Comparison of ENCODE assay signal across 17 mouse cellular contexts in the genomic region with DNA sequence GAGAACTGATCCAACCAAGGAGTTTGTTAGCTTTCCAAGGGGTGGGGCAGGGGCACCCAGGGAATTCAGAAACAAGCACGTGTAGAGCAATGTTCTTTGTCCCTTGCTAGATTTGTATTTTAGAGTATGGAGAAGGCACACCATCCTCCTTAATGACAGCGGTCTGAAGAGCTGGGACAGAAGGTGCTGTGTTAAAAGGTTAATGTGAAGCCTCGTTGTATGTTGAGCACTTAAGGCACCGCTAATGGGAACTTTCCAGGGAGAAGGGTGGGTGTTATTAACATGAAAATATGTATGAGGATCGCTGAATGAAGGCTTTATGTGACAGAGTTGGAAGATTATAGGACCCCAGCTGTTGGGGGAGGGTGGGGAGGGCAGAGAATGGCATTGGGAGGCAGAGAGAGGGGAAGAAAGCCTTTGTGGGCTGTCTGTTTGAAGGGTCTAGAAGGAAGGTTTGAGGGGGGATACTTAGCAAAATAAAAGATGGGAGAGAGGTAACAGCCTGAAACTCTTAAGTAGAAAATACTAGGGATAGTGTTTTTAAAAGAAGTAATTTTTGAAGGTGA.
DNase-seq lines count a peak whose midpoint lies in the region; ATAC-seq and TF ChIP-seq lines count a peak whose summit lies in the region.
"Had no signal": no experiment of that assay in that cellular context is flagged by ENCODE, and none has a peak within 500 bp of the region (broad histone marks: within the 10 kb centered on the region; RNA-seq: fewer than 3 reads in every experiment).

No protein-coding gene starts in this region.

- peak overlapping the region; percentile 46; the same call in 1 of the 2 replicates for H3K27ac ChIP-seq in forebrain, embryonic 12.5 days
- H3K27ac ChIP-seq in forebrain, embryonic 11.5 days (ENCODE audit: low read depth, low read length), result no peak overlapping the region
- H3K27ac ChIP-seq in hindbrain, embryonic 14.5 days, result 0 out of 2 replicates have a peak overlapping the region, but pooled peaks have one; percentile 9
- H3K27ac ChIP-seq in hindbrain, postnatal 0 days, result no peak overlapping the region
- H3K27ac ChIP-seq in midbrain, embryonic 13.5 days, result 0 out of 2 replicates have a peak overlapping the region, but pooled peaks have one; percentile 26
- H3K27ac ChIP-seq in midbrain, postnatal 0 days (ENCODE audit: low read depth, low read length), result no peak overlapping the region
- no peak overlapping the region for H3K27ac ChIP-seq in forebrain, embryonic 16.5 days (ENCODE audit: low read length)
- H3K27ac ChIP-seq: heart, embryonic 13.5 days; hindbrain, embryonic 12.5 days had no signal

- H3K36me3 ChIP-seq in forebrain, embryonic 12.5 days (replicated peaks), result no peaks in the 10 kb centered on the region
- H3K36me3 ChIP-seq in forebrain, embryonic 11.5 days (ENCODE audit: control insufficient read depth, insufficient read depth, low read length), result no peaks in the 10 kb centered on the region
- no peaks in the 10 kb centered on the region for H3K36me3 ChIP-seq in hindbrain, embryonic 14.5 days (replicated peaks; ENCODE audit: control insufficient read depth, insufficient read depth)
- H3K36me3 ChIP-seq in hindbrain, postnatal 0 days (ENCODE audit: insufficient read depth, low read length), result no peaks in the 10 kb centered on the region
- H3K36me3 ChIP-seq in midbrain, embryonic 13.5 days, result no peaks in the 10 kb centered on the region
- H3K36me3 ChIP-seq in midbrain, postnatal 0 days (ENCODE audit: insufficient read depth, low read length), result no peaks in the 10 kb centered on the region
- no peaks in the 10 kb centered on the region for H3K36me3 ChIP-seq in forebrain, embryonic 16.5 days (ENCODE audit: control insufficient read depth, insufficient read depth)
- H3K36me3 ChIP-seq: heart, embryonic 13.5 days; hindbrain, embryonic 12.5 days had no signal

- H3K4me2 ChIP-seq in forebrain, embryonic 12.5 days, result no peak overlapping the region
- H3K4me2 ChIP-seq in forebrain, embryonic 11.5 days (ENCODE audit: low read depth, low read length, severe bottlenecking), result no peak overlapping the region
- H3K4me2 ChIP-seq in hindbrain, embryonic 14.5 days (replicated peaks), result no peak overlapping the region
- no peak overlapping the region for H3K4me2 ChIP-seq in hindbrain, postnatal 0 days (ENCODE audit: low read depth, low read length)
- H3K4me2 ChIP-seq in midbrain, embryonic 13.5 days (replicated peaks), result no peak overlapping the region
- H3K4me2 ChIP-seq in midbrain, postnatal 0 days (ENCODE audit: low read depth, low read length, poor library complexity, severe bottlenecking), result no peak overlapping the region
- no peak overlapping the region for H3K4me2 ChIP-seq in forebrain, embryonic 16.5 days (ENCODE audit: low read length)
- H3K4me2 ChIP-seq: heart, embryonic 13.5 days; hindbrain, embryonic 12.5 days had no signal

- H3K27me3 ChIP-seq in forebrain, embryonic 12.5 days, result 0 out of 2 replicates have a peak, but pooled peaks cover 4% of the 10 kb centered on the region
- H3K27me3 ChIP-seq in forebrain, embryonic 11.5 days (ENCODE audit: control insufficient read depth, insufficient read depth, low read length), result no peaks in the 10 kb centered on the region
- H3K27me3 ChIP-seq in hindbrain, embryonic 14.5 days (ENCODE audit: control insufficient read depth, insufficient read depth, low read length), result no peaks in the 10 kb centered on the region
- no peaks in the 10 kb centered on the region for H3K27me3 ChIP-seq in hindbrain, postnatal 0 days (ENCODE audit: insufficient read depth, low read length)
- no peaks in the 10 kb centered on the region for H3K27me3 ChIP-seq in midbrain, embryonic 13.5 days
- no peaks in the 10 kb centered on the region for H3K27me3 ChIP-seq in midbrain, postnatal 0 days (ENCODE audit: insufficient read depth, low read length)
- peaks cover 2% of the 10 kb centered on the region; the same call in 1 of the 2 replicates for H3K27me3 ChIP-seq in forebrain, embryonic 16.5 days (replicated peaks; ENCODE audit: control insufficient read depth, insufficient read depth, low read length)
- H3K27me3 ChIP-seq: heart, embryonic 13.5 days; hindbrain, embryonic 12.5 days had no signal

- ATAC-seq in forebrain, embryonic 12.5 days (ENCODE audit: low FRiP score), result peak; percentile 51
- ATAC-seq in forebrain, embryonic 11.5 days (replicated peaks; ENCODE audit: low FRiP score), result no peak; the same call in 1 of the 2 replicates
- no peak for ATAC-seq in hindbrain, embryonic 14.5 days (ENCODE audit: low FRiP score)
- ATAC-seq in hindbrain, postnatal 0 days, result no peak
- ATAC-seq in midbrain, embryonic 13.5 days, result peak; percentile 78
- ATAC-seq in midbrain, postnatal 0 days (ENCODE audit: low FRiP score), result no peak
- peak; percentile 59 for ATAC-seq in forebrain, embryonic 16.5 days
- no peak for ATAC-seq in megakaryocyte-erythroid progenitor cell, adult 5-6 weeks (replicated peaks; ENCODE audit: low FRiP score, low TSS enrichment, poor library complexity, severe bottlenecking)

- no peak overlapping the region for H3K4me3 ChIP-seq in forebrain, embryonic 12.5 days (replicated peaks)
- H3K4me3 ChIP-seq in forebrain, embryonic 11.5 days (ENCODE audit: low read depth, low read length), result no peak overlapping the region
- no peak overlapping the region for H3K4me3 ChIP-seq in hindbrain, embryonic 14.5 days (replicated peaks; ENCODE audit: low read length)
- H3K4me3 ChIP-seq in hindbrain, postnatal 0 days (ENCODE audit: low read length), result no peak overlapping the region
- no peak overlapping the region for H3K4me3 ChIP-seq in midbrain, embryonic 13.5 days (replicated peaks)
- H3K4me3 ChIP-seq in midbrain, postnatal 0 days (ENCODE audit: low read depth, low read length), result no peak overlapping the region
- H3K4me3 ChIP-seq in forebrain, embryonic 16.5 days (replicated peaks; ENCODE audit: low read length), result no peak overlapping the region
- H3K4me3 ChIP-seq: heart, embryonic 13.5 days; hindbrain, embryonic 12.5 days had no signal

- no peak overlapping the region for H3K9ac ChIP-seq in forebrain, embryonic 12.5 days
- no peak overlapping the region for H3K9ac ChIP-seq in forebrain, embryonic 11.5 days (ENCODE audit: low read length)
- no peak overlapping the region for H3K9ac ChIP-seq in hindbrain, embryonic 14.5 days
- H3K9ac ChIP-seq in hindbrain, postnatal 0 days (replicated peaks; ENCODE audit: low read length), result no peak overlapping the region
- H3K9ac ChIP-seq in midbrain, embryonic 13.5 days (replicated peaks), result no peak overlapping the region
- H3K9ac ChIP-seq in midbrain, postnatal 0 days (replicated peaks; ENCODE audit: low read length, poor library complexity, severe bottlenecking), result no peak overlapping the region
- H3K9ac ChIP-seq in forebrain, embryonic 16.5 days (replicated peaks; ENCODE audit: low read depth, low read length), result no peak overlapping the region
- H3K9ac ChIP-seq: heart, embryonic 13.5 days; hindbrain, embryonic 12.5 days had no signal

- 45% methylated on average over 5 of the region's 5 CpGs for WGBS in forebrain, embryonic 12.5 days
- WGBS in forebrain, embryonic 11.5 days, result 50% methylated on average over 5 of the region's 5 CpGs
- WGBS in hindbrain, embryonic 14.5 days, result 37% methylated on average over 5 of the region's 5 CpGs
- WGBS in hindbrain, postnatal 0 days, result 47% methylated on average over 5 of the region's 5 CpGs
- WGBS in midbrain, embryonic 13.5 days, result 35% methylated on average over 5 of the region's 5 CpGs
- 29% methylated on average over 5 of the region's 5 CpGs for WGBS in midbrain, postnatal 0 days
- 43% methylated on average over 5 of the region's 5 CpGs for WGBS in forebrain, embryonic 16.5 days

- no peak for DNase-seq in forebrain, embryonic 11.5 days (ENCODE audit: low spot score)
- no peak for DNase-seq in hindbrain, embryonic 14.5 days (ENCODE audit: low spot score)
- no peak for DNase-seq in hindbrain, postnatal 0 days (ENCODE audit: low spot score)
- DNase-seq in midbrain, postnatal 0 days (ENCODE audit: low spot score), result no peak
- DNase-seq: adrenal gland, postnatal 10 days; cerebellum, adult 11-12 months; cerebellum, adult 9-10 months; cerebellum, postnatal 25 days; gastrocnemius, postnatal 14 days; heart, postnatal 36 days; kidney, adult 11 months had no signal

- H3K9me3 ChIP-seq in forebrain, embryonic 12.5 days, result no peaks in the 10 kb centered on the region
- no peaks in the 10 kb centered on the region for H3K9me3 ChIP-seq in forebrain, embryonic 11.5 days (ENCODE audit: control insufficient read depth, low read length)
- H3K9me3 ChIP-seq in hindbrain, embryonic 14.5 days (ENCODE audit: control insufficient read depth, low read length), result no peaks in the 10 kb centered on the region
- no peaks in the 10 kb centered on the region for H3K9me3 ChIP-seq in hindbrain, postnatal 0 days (ENCODE audit: low read length)
- no peaks in the 10 kb centered on the region for H3K9me3 ChIP-seq in midbrain, embryonic 13.5 days
- H3K9me3 ChIP-seq in midbrain, postnatal 0 days (ENCODE audit: low read length), result no peaks in the 10 kb centered on the region
- no peaks in the 10 kb centered on the region for H3K9me3 ChIP-seq in forebrain, embryonic 16.5 days (ENCODE audit: control insufficient read depth, low read length)
- H3K9me3 ChIP-seq: hindbrain, embryonic 12.5 days had no signal

- H3K4me1 ChIP-seq in forebrain, embryonic 12.5 days, result peaks cover 12% of the 10 kb centered on the region; the same call in 1 of the 2 replicates
- no peaks in the 10 kb centered on the region for H3K4me1 ChIP-seq in forebrain, embryonic 11.5 days (replicated peaks; ENCODE audit: control insufficient read depth, insufficient read depth, low read length)
- no peaks in the 10 kb centered on the region for H3K4me1 ChIP-seq in hindbrain, embryonic 14.5 days (replicated peaks; ENCODE audit: control insufficient read depth, insufficient read depth, low read length)
- no peaks in the 10 kb centered on the region for H3K4me1 ChIP-seq in hindbrain, postnatal 0 days (ENCODE audit: insufficient read depth, low read length)
- peaks cover 8% of the 10 kb centered on the region for H3K4me1 ChIP-seq in midbrain, embryonic 13.5 days (replicated peaks)
- no peaks in the 10 kb centered on the region for H3K4me1 ChIP-seq in midbrain, postnatal 0 days (ENCODE audit: insufficient read depth, low read length)
- no peaks in the 10 kb centered on the region for H3K4me1 ChIP-seq in forebrain, embryonic 16.5 days (replicated peaks; ENCODE audit: control insufficient read depth, insufficient read depth, low read length)
- H3K4me1 ChIP-seq: heart, embryonic 13.5 days; hindbrain, embryonic 12.5 days had no signal

- no peak for TF ChIP-seq CTCF in hindbrain, postnatal 0 days (IDR thresholded peaks at IDR 0.05; ENCODE audit: low read depth)
- TF ChIP-seq CTCF in midbrain, postnatal 0 days (IDR thresholded peaks at IDR 0.05), result no peak

Comparison
In these comparisons a context has a peak if more than half of its experiments do, and no peak if none do; other contexts are left out.
1. ATAC-seq: peak in forebrain, embryonic 12.5 days (single experiment), midbrain, embryonic 13.5 days (single experiment) and forebrain, embryonic 16.5 days (single experiment); none in forebrain, embryonic 11.5 days (single experiment), hindbrain, embryonic 14.5 days (single experiment), hindbrain, postnatal 0 days (single experiment), midbrain, postnatal 0 days (single experiment) and megakaryocyte-erythroid progenitor cell, adult 5-6 weeks (single experiment).
2. H3K27ac ChIP-seq: peak in forebrain, embryonic 12.5 days (single experiment), hindbrain, embryonic 14.5 days (single experiment) and midbrain, embryonic 13.5 days (single experiment); none in forebrain, embryonic 11.5 days (single experiment), hindbrain, postnatal 0 days (single experiment), midbrain, postnatal 0 days (single experiment) and forebrain, embryonic 16.5 days (single experiment).